8 mouse cellular contexts compared by ENCODE assay signal in genomic region chr17:15467669-15468068, GRCm38 (mm10). TPM values are rescaled to one million over a fixed set of nuclear protein-coding genes. Genes with fewer than 3 reads are reported as not detected.
DNase-seq lines count a peak whose midpoint lies in the region; ATAC-seq and TF ChIP-seq lines count a peak whose summit lies in the region.

No protein-coding gene starts in this region.

- H3K27ac ChIP-seq in forebrain, embryonic 14.5 days (ENCODE audit: low read depth, low read length), result no peak overlapping the region

- POLR2A ChIA-PET in Patski (lab: Charles Lee), result no interaction called here

- H3K9ac ChIP-seq in forebrain, embryonic 14.5 days (ENCODE audit: low read length), result no peak overlapping the region

- peaks cover 31% of the 10 kb centered on the region for H3K36me3 ChIP-seq in forebrain, embryonic 14.5 days (ENCODE audit: control insufficient read depth, insufficient read depth, low read length)

- peak; percentile 86 for TF ChIP-seq CTCF in Patski (IDR thresholded peaks at IDR 0.05)

- H3K4me1 ChIP-seq in forebrain, embryonic 14.5 days (ENCODE audit: control insufficient read depth, insufficient read depth, low read length), result no peaks in the 10 kb centered on the region

- peak; percentile 20 for DNase-seq in Patski (ENCODE audit: low read depth, low spot score)
- DNase-seq in forebrain, embryonic 14.5 days (ENCODE audit: low spot score), result peak; percentile 88
- DNase-seq in heart, postnatal 4 days, result peak; percentile 85
- DNase-seq in layer of hippocampus, postnatal 14 days (ENCODE audit: low spot score in 2 of 2), result peak; percentile 60 to 69
- DNase-seq in lung, postnatal 4 days, result peak; percentile 61 to 75
- peak; percentile 45 to 73 for DNase-seq in right cerebral cortex, postnatal 10 days (ENCODE audit: low spot score in 2 of 2)
- peak; percentile 51 to 54 for DNase-seq in urinary bladder, postnatal 36 days (ENCODE audit: low spot score in 2 of 2)

- H3K4me3 ChIP-seq in forebrain, embryonic 14.5 days (ENCODE audit: low read depth, low read length), result no peak overlapping the region

- CTCF ChIA-PET in Patski (lab: Charles Lee), result interaction anchor here (0.9 to 2.4 kb wide), 8 partner anchors 10 to 401 kb away, joined by 3 to 12 read pairs (median 4); no protein-coding TSS in a partner anchor

- H3K4me2 ChIP-seq in forebrain, embryonic 14.5 days (ENCODE audit: low read length), result no peak overlapping the region

- WGBS in forebrain, embryonic 14.5 days, result 22% methylated on average over 5 of the region's 5 CpGs

- H3K9me3 ChIP-seq in forebrain, embryonic 14.5 days (replicated peaks; ENCODE audit: control insufficient read depth, low read length), result no peaks in the 10 kb centered on the region

- in situ Hi-C loops in Patski (cut with MboI; ENCODE audit: low pct_unique_long_range_greater_than_20kb), result loop anchor here (5.0 kb wide), 1 partner anchor 85 kb away; no protein-coding TSS in a partner anchor

- peak; percentile 78 for ATAC-seq in Patski
- ATAC-seq in cerebellum, adult (ENCODE audit: insufficient number of reproducible peaks, low FRiP score, low TSS enrichment), result 0 out of 2 replicates have a peak, but pooled peaks have one; percentile 36
- ATAC-seq in forebrain, embryonic 14.5 days, result peak; percentile 78

- no peaks in the 10 kb centered on the region for H3K27me3 ChIP-seq in Patski
- no peaks in the 10 kb centered on the region for H3K27me3 ChIP-seq in forebrain, embryonic 14.5 days (replicated peaks; ENCODE audit: control insufficient read depth, insufficient read depth, low read length)

RNA-seq across cellular contexts. Expression of gene Psmb1, which starts 31.9 kb away (rescaled TPM):
- 195 TPM for polyA plus RNA-seq in Patski (2021)
- polyA plus RNA-seq in forebrain, embryonic 14.5 days (2014; fragmentation: Nextera tagmentation; extraction: Ambion mirVana), result 283 and 324 TPM in 2 replicates
- total RNA-seq in heart, postnatal 4 days (2021), result 100 to 1,000 TPM; 141 to 145 TPM
- total RNA-seq in layer of hippocampus, postnatal 14 days (2021), result 100 to 1,000 TPM; 127 to 134 TPM

RNA-seq across cellular contexts. Expression of gene Tbp, which starts 32.0 kb away (rescaled TPM):
- polyA plus RNA-seq in Patski (2021), result 47.7 TPM
- polyA plus RNA-seq in forebrain, embryonic 14.5 days (2014; fragmentation: Nextera tagmentation; extraction: Ambion mirVana), result 77.2 and 82.5 TPM in 2 replicates
- total RNA-seq in heart, postnatal 4 days (2021), result 10 to 100 TPM; 17.2 to 18.0 TPM
- 10 to 100 TPM; 28.5 to 34.3 TPM for total RNA-seq in layer of hippocampus, postnatal 14 days (2021)

RNA-seq across cellular contexts. Expression of gene Pdcd2, which starts 59.4 kb away (rescaled TPM):
- 59.4 TPM for polyA plus RNA-seq in Patski (2021)
- polyA plus RNA-seq in forebrain, embryonic 14.5 days (2014; fragmentation: Nextera tagmentation; extraction: Ambion mirVana), result 64.4 and 68.5 TPM in 2 replicates
- total RNA-seq in heart, postnatal 4 days (2021), result 10 to 100 TPM; 19.5 to 21.7 TPM
- 10 to 100 TPM; 15.1 to 20.0 TPM for total RNA-seq in layer of hippocampus, postnatal 14 days (2021)

Comparison
In these comparisons a context has a peak if more than half of its experiments do, and no peak if none do; other contexts are left out.
1. DNase-seq: peak in every context shown above with its lines; median percentile 88 in forebrain, embryonic 14.5 days; 85 in heart, postnatal 4 days; 68 in lung, postnatal 4 days; 64 in layer of hippocampus, postnatal 14 days; 59 in right cerebral cortex, postnatal 10 days; 52 in urinary bladder, postnatal 36 days; 20 in Patski.